ENCODE assay signal across 8 mouse cellular contexts in the genomic region with DNA sequence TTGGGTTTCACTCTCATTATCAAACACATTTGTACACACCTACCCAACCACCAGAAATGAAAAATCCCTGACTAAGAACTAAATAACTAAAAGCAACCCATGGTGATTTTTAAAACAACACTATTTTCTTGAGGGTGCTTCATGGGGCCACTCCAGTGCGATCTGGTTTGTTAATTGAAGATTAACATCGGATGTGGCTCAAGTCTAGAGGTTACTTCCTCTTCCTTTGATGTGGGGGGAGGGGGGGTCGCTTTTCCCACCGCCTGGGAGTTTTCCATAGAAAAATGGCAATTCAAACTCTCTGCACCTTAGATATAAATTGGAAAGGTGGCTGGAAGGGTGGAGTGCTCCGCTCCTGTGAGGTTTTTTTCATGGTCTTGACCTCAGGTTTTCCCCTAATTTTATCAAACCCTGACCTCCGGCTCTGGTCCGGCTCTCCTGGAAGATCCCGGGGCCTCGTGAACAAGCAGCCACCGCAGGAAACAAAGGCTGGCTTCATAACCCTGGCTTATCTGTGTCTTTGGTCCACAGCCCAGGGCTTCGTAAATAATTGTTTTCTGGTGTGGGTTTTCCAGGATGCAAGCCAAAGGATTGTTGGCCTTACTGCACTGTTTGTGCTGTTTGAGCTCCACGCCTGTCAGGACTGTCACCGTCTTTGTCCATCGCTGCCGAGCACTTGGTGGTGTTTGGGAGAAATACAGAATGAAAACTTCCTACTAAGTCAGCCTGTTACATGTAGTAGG. TPM values are rescaled to one million over a fixed set of nuclear protein-coding genes. Genes with fewer than 3 reads are reported as not detected.
DNase-seq lines count a peak whose midpoint lies in the region; ATAC-seq and TF ChIP-seq lines count a peak whose summit lies in the region.

No protein-coding gene starts in this region.

- peak; percentile 8; the same call in 1 of the 2 replicates for ATAC-seq in heart, postnatal 0 days (ENCODE audit: insufficient read depth, low read depth)
- ATAC-seq in midbrain, embryonic 14.5 days (ENCODE audit: low FRiP score, low TSS enrichment), result no peak
- no peak for ATAC-seq in megakaryocyte, adult 5-6 weeks (ENCODE audit: poor library complexity, severe bottlenecking)

- H3K36me3 ChIP-seq in heart, postnatal 0 days (replicated peaks; ENCODE audit: control insufficient read depth, insufficient read depth, low read length), result no peaks in the 10 kb centered on the region
- H3K36me3 ChIP-seq in midbrain, embryonic 14.5 days (ENCODE audit: control insufficient read depth, insufficient read depth, low read length), result no peaks in the 10 kb centered on the region

- TF ChIP-seq EP300 in heart, postnatal 0 days (IDR thresholded peaks at IDR 0.05; ENCODE audit: low read depth), result no peak

- no peak overlapping the region for H3K9ac ChIP-seq in heart, postnatal 0 days (replicated peaks; ENCODE audit: low read depth, low read length)
- peak overlapping the region; percentile 24; the same call in 1 of the 2 replicates for H3K9ac ChIP-seq in midbrain, embryonic 14.5 days (replicated peaks; ENCODE audit: low read length)

- TF ChIP-seq CTCF in cortical plate, adult 2 months (IDR thresholded peaks at IDR 0.05; ENCODE audit: extremely low read depth, insufficient read depth, low read length), result no peak
- no peak for TF ChIP-seq CTCF in heart, postnatal 0 days (IDR thresholded peaks at IDR 0.05; ENCODE audit: low read depth)

- H3K9me3 ChIP-seq in heart, postnatal 0 days (replicated peaks; ENCODE audit: control insufficient read depth, low read length), result no peaks in the 10 kb centered on the region
- no peaks in the 10 kb centered on the region for H3K9me3 ChIP-seq in midbrain, embryonic 14.5 days (ENCODE audit: control insufficient read depth, low read length)

- H3K4me1 ChIP-seq in cortical plate, adult 2 months (ENCODE audit: control insufficient read depth, insufficient read depth, low read length), result peaks cover 2% of the 10 kb centered on the region; the same call in 1 of the 2 replicates
- H3K4me1 ChIP-seq in heart, postnatal 0 days (ENCODE audit: control insufficient read depth, insufficient read depth), result peaks cover 16% of the 10 kb centered on the region
- H3K4me1 ChIP-seq in midbrain, embryonic 14.5 days (ENCODE audit: control insufficient read depth, insufficient read depth, low read length), result peaks cover 21% of the 10 kb centered on the region

- 27% methylated on average over 15 of the region's 15 CpGs for WGBS in heart, postnatal 0 days
- 9% methylated on average over 15 of the region's 15 CpGs for WGBS in midbrain, embryonic 14.5 days

- H3K4me3 ChIP-seq in cortical plate, adult 2 months (ENCODE audit: insufficient read depth, low read length), result no peak overlapping the region
- no peak overlapping the region for H3K4me3 ChIP-seq in heart, postnatal 0 days (ENCODE audit: low read depth, low read length)
- H3K4me3 ChIP-seq in midbrain, embryonic 14.5 days (replicated peaks; ENCODE audit: low read depth, low read length), result no peak overlapping the region

- peak; percentile 40 for DNase-seq in ovary, adult 18-20 months (ENCODE audit: low spot score)
- DNase-seq in ovary, postnatal 10 days (ENCODE audit: low spot score), result no peak
- peak; percentile 41 for DNase-seq in heart, postnatal 0 days (ENCODE audit: low spot score)
- DNase-seq in kidney, postnatal 36 days, result peak; percentile 73 to 79
- DNase-seq in midbrain, embryonic 14.5 days, result peak; percentile 60
- DNase-seq in T-cell, adult 2 months (ENCODE audit: low spot score), result no peak

- H3K27me3 ChIP-seq in heart, postnatal 0 days (ENCODE audit: control insufficient read depth, insufficient read depth, low read length), result no peaks in the 10 kb centered on the region
- H3K27me3 ChIP-seq in midbrain, embryonic 14.5 days (ENCODE audit: control insufficient read depth, insufficient read depth, low read length), result no peaks in the 10 kb centered on the region

- 0 out of 2 replicates have a peak overlapping the region, but pooled peaks have one; percentile 25 for H3K27ac ChIP-seq in cortical plate, adult 2 months (ENCODE audit: insufficient read depth, low read length)
- no peak overlapping the region; the same call in 1 of the 2 replicates for H3K27ac ChIP-seq in heart, postnatal 0 days (ENCODE audit: low read depth)
- H3K27ac ChIP-seq in midbrain, embryonic 14.5 days (replicated peaks; ENCODE audit: low read depth, low read length), result 0 out of 2 replicates have a peak overlapping the region, but pooled peaks have one; percentile 5

- H3K4me2 ChIP-seq in heart, postnatal 0 days (ENCODE audit: low read depth, low read length), result peak overlapping the region; percentile 14
- peak overlapping the region; percentile 10; the same call in 1 of the 2 replicates for H3K4me2 ChIP-seq in midbrain, embryonic 14.5 days (ENCODE audit: low read length)

- no peak for TF ChIP-seq POLR2A in cortical plate, adult 2 months (IDR thresholded peaks at IDR 0.05; ENCODE audit: extremely low read depth, insufficient read depth, low read length)

RNA-seq across cellular contexts. Expression of gene Pygo1, which starts 44.2 kb away (rescaled TPM):
- 7.7 and 8.5 TPM in 2 replicates for polyA plus RNA-seq in cortical plate, adult 2 months (2012; rRNA removed)
- 1.9 and 2.2 TPM in 2 replicates for total RNA-seq in heart, postnatal 0 days (2014; rRNA removed; ENCODE audit: low replicate concordance)
- polyA plus RNA-seq in heart, postnatal 0 days (2015; fragmentation: Nextera tagmentation; extraction: Ambion mirVana), result 1.5 and 1.6 TPM in 2 replicates
- polyA plus RNA-seq in midbrain, embryonic 14.5 days (2014; fragmentation: Nextera tagmentation; extraction: Ambion mirVana), result 15.5 and 16.3 TPM in 2 replicates
- not detected in 2 replicates for total RNA-seq in megakaryocyte, adult 5-6 weeks (2015)
- total RNA-seq in megakaryocyte, adult 5-6 weeks (2017), result not detected in 2 replicates

Comparison
In these comparisons a context has a peak if more than half of its experiments do, and no peak if none do; other contexts are left out.
1. DNase-seq: peak in ovary, adult 18-20 months (single experiment), heart, postnatal 0 days (single experiment), kidney, postnatal 36 days (2 of 2) and midbrain, embryonic 14.5 days (single experiment); none in ovary, postnatal 10 days (single experiment) and T-cell, adult 2 months (single experiment).